Mouse (Mus musculus) olfactory bulb, adult 2 months (tissue): ENCODE results near the gene Dnajc25.

Experiments used
- CTCF ChIP-seq: fragments of 200-500 bp; IDR thresholded peaks from 2 replicates; pipeline ENCODE4 v1.5.1; 2012; ENCODE audit warnings: low read depth, mild to moderate bottlenecking, low read length, moderate library complexity; ENCODE audit not compliant: insufficient read depth
- POLR2A ChIP-seq: fragments of 200-500 bp; IDR thresholded peaks from 2 replicates; pipeline ENCODE4 v1.6.1; 2012; ENCODE audit warnings: mild to moderate bottlenecking, low read depth, low read length, moderate library complexity; ENCODE audit not compliant: insufficient read depth

GRCm38 (mm10) chr4:59035786-59036350 is 41.0 kb downstream of the Dnajc25 start:
- no peak for TF ChIP-seq CTCF
- no peak for TF ChIP-seq POLR2A
